Mouse (Mus musculus) embryonic facial prominence, embryonic 11.5 days (tissue): ENCODE data around the gene Utrn. TPM values are rescaled to one million over a fixed set of nuclear protein-coding genes. Genes with fewer than 3 reads are reported as not detected.
A peak's percentile ranks its signal among the peaks of the same experiment; 100 is the strongest.

Experiments
- ATAC-seq: fragments of 200-750 bp; cut with Nextera tagmentation; replicated peaks from 2 replicates; pipeline ENCODE4 v1.8.0; 2017; ENCODE audit warnings: low read depth; ENCODE audit not compliant: insufficient number of reproducible peaks, low FRiP score, low TSS enrichment
- DNase-seq: peaks from one replicate; pipeline ENCODE4 v3.0.0-alpha.2; 2015; ENCODE audit warnings: low spot score
- H3K27ac ChIP-seq: fragments of 300-500 bp; sonication (generic); replicated peaks from 2 replicates; pipeline ENCODE4 v1.5.1; 2014; ENCODE audit warnings: mild to moderate bottlenecking, low read depth, low read length, control low read depth
- H3K27me3 ChIP-seq: fragments of 300-500 bp; sonication (generic); 2 replicates; pipeline ENCODE4 v1.6.1; 2014; ENCODE audit warnings: mild to moderate bottlenecking, low read length, moderate library complexity, mixed read lengths; ENCODE audit not compliant: control insufficient read depth, insufficient read depth
- H3K36me3 ChIP-seq: fragments of 300-500 bp; sonication (generic); replicated peaks from 2 replicates; pipeline ENCODE4 v1.6.1; 2014; ENCODE audit warnings: low read depth, mild to moderate bottlenecking, low read length, moderate library complexity, mixed read lengths; ENCODE audit not compliant: control insufficient read depth, insufficient read depth
- H3K4me1 ChIP-seq: fragments of 300-500 bp; sonication (generic); 2 replicates; pipeline ENCODE4 v1.6.1; 2014; ENCODE audit warnings: low read length, mixed read lengths; ENCODE audit not compliant: control insufficient read depth, insufficient read depth
- H3K4me2 ChIP-seq: fragments of 300-500 bp; sonication (generic); 2 replicates; pipeline ENCODE4 v1.6.1; 2014; ENCODE audit warnings: low read depth, mild to moderate bottlenecking, control low read depth, low read length, moderate library complexity
- H3K4me3 ChIP-seq: fragments of 300-500 bp; sonication (generic); 2 replicates; pipeline ENCODE4 v1.5.1; 2014; ENCODE audit warnings: low read depth, low read length, control low read depth
- H3K9ac ChIP-seq: fragments of 300-500 bp; sonication (generic); replicated peaks from 2 replicates; pipeline ENCODE4 v1.6.1; 2014; ENCODE audit warnings: mild to moderate bottlenecking, control low read depth, low read length
- H3K9me3 ChIP-seq: fragments of 300-500 bp; sonication (generic); replicated peaks from 2 replicates; pipeline ENCODE4 v1.6.1; 2016; ENCODE audit warnings: mild to moderate bottlenecking, low read length, inconsistent platforms, mixed read lengths; ENCODE audit not compliant: control insufficient read depth
- WGBS: fragments of 180-500 bp; shearing (Covaris S2); extraction: QIAGEN DNeasy Blood & Tissue Kit; methylation state at CpG from one replicate; pipeline ENCODE4 v1.1.7; 2014; 5-methylcytosine and 5-hydroxymethylcytosine counted together
- polyA plus RNA-seq: library from polyadenylated mRNA; unstranded; fragments of >200 nt; fragmentation: Nextera tagmentation; extraction: Ambion mirVana; gene quantifications from 2 replicates; pipeline ENCODE4 v1.2.1, GENCODE M21; 2014

Utrn gene
- polyA plus RNA-seq, 1 experiment from 2014 or later: 47.4 TPM

DNA sequence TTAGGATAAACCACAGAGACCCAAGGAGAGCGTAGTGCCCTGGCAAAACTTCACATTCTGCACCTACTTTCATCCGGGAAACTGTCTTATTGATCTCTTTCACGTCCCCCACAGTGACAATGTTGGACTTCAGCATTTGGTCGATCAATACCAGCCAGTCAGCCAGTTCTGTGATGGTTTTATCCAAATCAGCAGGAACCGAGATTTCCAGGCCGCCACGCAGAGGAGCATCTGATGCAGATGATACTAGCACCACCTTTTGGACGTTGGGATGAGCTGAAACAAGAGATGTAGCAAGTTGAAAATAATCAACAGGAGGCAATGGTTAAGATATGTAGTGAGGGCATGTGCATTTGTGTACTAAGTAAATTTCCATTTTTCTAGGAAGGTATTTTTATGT lies 225.8 kb downstream of the Utrn start:
- no peak overlapping the region for H3K4me3 ChIP-seq
- ATAC-seq (no peak), DNase-seq (no peak)
- H3K9ac ChIP-seq: no peak overlapping the region
- H3K27me3 ChIP-seq: no peaks in the 10 kb centered on the region
- no peaks in the 10 kb centered on the region for H3K36me3 ChIP-seq
- 70% methylated on average over 8 of the region's 8 CpGs for WGBS
- H3K4me1 ChIP-seq: no peaks in the 10 kb centered on the region
- no peak overlapping the region for H3K27ac ChIP-seq
- H3K9me3 ChIP-seq: no peaks in the 10 kb centered on the region
- no peak overlapping the region for H3K4me2 ChIP-seq

- no peak overlapping the region for H3K27ac ChIP-seq
- no peaks in the 10 kb centered on the region for H3K27me3 ChIP-seq
- no peak overlapping the region for H3K9ac ChIP-seq
- ATAC-seq: no peak
- no peaks in the 10 kb centered on the region for H3K36me3 ChIP-seq
- H3K4me2 ChIP-seq: no peak overlapping the region
- H3K4me3 ChIP-seq: no peak overlapping the region
- H3K9me3 ChIP-seq: no peaks in the 10 kb centered on the region
- no peaks in the 10 kb centered on the region for H3K4me1 ChIP-seq
- WGBS: 66% methylated on average over 4 of the region's 4 CpGs
- no peak for DNase-seq
Observed at GRCm38 (mm10) chr10:12639638-12640037, 229.5 kb downstream of the Utrn start.

DNA sequence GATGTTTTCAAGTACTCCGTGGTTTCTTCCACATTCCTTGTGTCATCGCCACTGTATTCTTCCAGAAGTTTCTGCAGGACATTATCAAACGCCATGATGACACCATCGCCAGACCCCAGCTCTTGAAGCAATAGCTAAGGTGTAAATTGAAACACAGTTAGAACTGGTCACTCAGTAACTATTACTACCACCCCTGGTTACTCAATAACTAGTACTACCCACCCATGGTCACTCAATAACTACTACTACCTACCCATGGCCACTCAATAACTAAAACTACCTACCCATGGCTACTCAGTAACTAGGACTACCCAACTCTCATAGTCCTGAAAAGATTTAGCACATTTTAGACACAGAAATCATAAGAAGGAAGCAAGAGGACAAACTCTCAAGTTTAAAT lies 235.2 kb downstream of the Utrn start:
- H3K36me3 ChIP-seq: no peaks in the 10 kb centered on the region
- no peak overlapping the region for H3K27ac ChIP-seq
- no peak for ATAC-seq
- H3K27me3 ChIP-seq: no peaks in the 10 kb centered on the region
- no peak overlapping the region for H3K4me2 ChIP-seq
- 90% methylated on average over 4 of the region's 4 CpGs for WGBS
- no peaks in the 10 kb centered on the region for H3K9me3 ChIP-seq
- H3K4me1 ChIP-seq: no peaks in the 10 kb centered on the region
- no peak for DNase-seq
- no peak overlapping the region for H3K9ac ChIP-seq
- H3K4me3 ChIP-seq: no peak overlapping the region

GRCm38 (mm10) chr10:12630933-12631332 lies 238.2 kb downstream of the Utrn start:
- Histone ChIP-seq H3K36me3 (no peaks in the 10 kb centered on the region), H3K4me1 (no peaks in the 10 kb centered on the region), H3K27ac (no peak overlapping the region), H3K9ac (no peak overlapping the region), H3K9me3 (no peaks in the 10 kb centered on the region), H3K4me3 (no peak overlapping the region), H3K27me3 (no peaks in the 10 kb centered on the region), H3K4me2 (no peak overlapping the region)
- DNase-seq (no peak), ATAC-seq (no peak)
- WGBS: 86% methylated on average over 5 of the region's 5 CpGs

DNA sequence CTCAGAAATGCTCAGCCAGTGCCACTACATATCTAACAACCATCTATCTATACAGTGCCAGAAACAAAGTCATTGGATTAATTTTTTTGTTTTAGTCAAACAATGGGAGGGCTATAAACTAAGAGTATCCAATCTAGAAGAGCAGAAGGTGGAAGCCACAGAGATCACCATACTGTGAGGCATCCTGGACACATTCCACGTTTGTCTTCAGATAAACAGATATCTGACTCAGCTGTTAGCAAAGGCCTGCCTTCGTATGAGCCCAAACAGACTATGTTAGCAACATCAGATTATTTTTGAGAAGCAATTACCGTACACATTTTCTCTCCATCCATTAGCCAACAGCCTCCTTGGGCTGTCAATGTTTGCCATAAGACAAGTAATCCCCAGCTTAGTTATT lies 250.8 kb downstream of the Utrn start:
- Histone ChIP-seq H3K9ac (no peak overlapping the region), H3K27me3 (no peaks in the 10 kb centered on the region), H3K27ac (no peak overlapping the region), H3K9me3 (no peaks in the 10 kb centered on the region), H3K4me1 (no peaks in the 10 kb centered on the region), H3K4me3 (no peak overlapping the region), H3K4me2 (no peak overlapping the region), H3K36me3 (no peaks in the 10 kb centered on the region)
- ATAC-seq (no peak), DNase-seq (no peak)
- WGBS: 88% methylated on average over 3 of the region's 3 CpGs

DNA sequence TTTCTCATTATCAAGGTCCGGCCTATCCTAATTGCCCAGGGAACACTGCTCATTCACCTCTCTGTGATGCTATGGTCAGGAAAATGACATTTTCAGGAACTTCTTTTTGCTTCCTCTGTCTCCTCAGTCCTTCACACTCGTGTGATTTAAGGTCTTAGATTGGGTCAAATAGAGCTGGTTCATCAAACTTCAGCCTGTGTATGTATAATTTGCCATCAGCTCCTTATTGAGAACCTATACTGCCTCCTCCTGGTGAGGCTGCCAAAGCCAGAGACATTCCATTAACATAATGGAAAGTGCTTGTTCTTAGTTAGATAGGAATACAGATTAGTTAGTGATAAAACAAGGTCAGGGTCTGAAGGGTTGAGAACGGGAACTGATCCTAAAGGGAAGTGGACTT lies 253.4 kb downstream of the Utrn start:
- 21% methylated on average over 3 of the region's 3 CpGs for WGBS
- ATAC-seq: no peak
- no peaks in the 10 kb centered on the region for H3K4me1 ChIP-seq
- peak; percentile 46 for DNase-seq
- H3K27ac ChIP-seq: no peak overlapping the region
- H3K4me3 ChIP-seq: no peak overlapping the region
- no peak overlapping the region for H3K9ac ChIP-seq
- H3K27me3 ChIP-seq: no peaks in the 10 kb centered on the region
- H3K4me2 ChIP-seq: no peak overlapping the region
- H3K9me3 ChIP-seq: no peaks in the 10 kb centered on the region
- no peaks in the 10 kb centered on the region for H3K36me3 ChIP-seq

DNA sequence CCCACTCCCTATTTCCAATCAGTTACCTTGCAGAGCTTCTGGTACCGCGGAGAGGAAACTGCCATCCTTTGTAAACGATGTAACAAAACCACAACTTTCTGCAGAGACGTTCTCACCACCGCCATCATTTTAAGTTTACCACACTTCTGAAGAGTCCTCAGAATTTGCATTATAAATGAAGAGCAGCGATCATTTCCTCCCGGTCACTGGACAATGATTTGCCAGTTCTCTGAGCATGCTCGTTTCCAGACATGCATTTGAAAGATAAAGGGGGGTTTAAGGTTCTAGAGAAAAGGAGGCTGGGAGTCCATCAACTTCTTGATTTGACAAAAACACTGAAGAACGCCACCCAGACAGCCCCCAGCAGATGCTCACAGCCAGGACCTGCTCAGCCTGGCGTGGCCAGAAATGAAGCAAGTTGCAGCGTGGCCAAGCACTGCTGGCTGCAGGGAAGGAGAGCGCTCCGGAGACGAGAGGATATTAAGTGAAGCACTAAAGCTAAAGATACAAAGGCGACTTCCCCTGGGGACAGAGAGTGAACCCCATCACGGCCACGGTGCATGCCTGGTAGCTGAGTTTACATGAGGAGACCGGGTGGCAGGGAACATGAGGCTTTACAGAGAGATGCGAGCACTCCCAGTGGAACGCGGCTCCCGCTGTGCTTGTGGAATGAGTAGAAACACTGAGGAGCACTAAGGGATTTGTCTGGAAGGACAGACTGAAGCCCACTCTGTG lies 254.5 kb downstream of the Utrn start:
- H3K4me3 ChIP-seq: peak overlapping the region; percentile 19
- peak overlapping the region; percentile 48 for H3K4me2 ChIP-seq
- ATAC-seq: peak; percentile 69
- no peaks in the 10 kb centered on the region for H3K27me3 ChIP-seq
- peak overlapping the region; percentile 25 for H3K9ac ChIP-seq
- H3K4me1 ChIP-seq: no peaks in the 10 kb centered on the region
- peak; percentile 35 for DNase-seq
- no peaks in the 10 kb centered on the region for H3K36me3 ChIP-seq
- WGBS: 3% methylated on average over 22 of the region's 22 CpGs
- no peak overlapping the region for H3K27ac ChIP-seq
- no peaks in the 10 kb centered on the region for H3K9me3 ChIP-seq

GRCm38 (mm10) chr10:12612235-12612863 lies 256.8 kb downstream of the Utrn start:
- Histone ChIP-seq H3K27ac (no peak overlapping the region), H3K36me3 (no peaks in the 10 kb centered on the region), H3K4me1 (no peaks in the 10 kb centered on the region), H3K4me3 (no peak overlapping the region), H3K4me2 (no peak overlapping the region), H3K9ac (no peak overlapping the region), H3K9me3 (no peaks in the 10 kb centered on the region), H3K27me3 (no peaks in the 10 kb centered on the region)
- peak; percentile 76 for DNase-seq
- 27% methylated on average over 4 of the region's 4 CpGs for WGBS
- peak; percentile 82; the same call in 1 of the 2 replicates for ATAC-seq
